Mouse (Mus musculus): ENCODE data around the gene Iffo1. TPM values are rescaled to one million over a fixed set of nuclear protein-coding genes. Genes with fewer than 3 reads are reported as not detected.

Gene Iffo1
- polyA plus RNA-seq, 1 experiment from 2014 or later = 11.9 TPM

DNA sequence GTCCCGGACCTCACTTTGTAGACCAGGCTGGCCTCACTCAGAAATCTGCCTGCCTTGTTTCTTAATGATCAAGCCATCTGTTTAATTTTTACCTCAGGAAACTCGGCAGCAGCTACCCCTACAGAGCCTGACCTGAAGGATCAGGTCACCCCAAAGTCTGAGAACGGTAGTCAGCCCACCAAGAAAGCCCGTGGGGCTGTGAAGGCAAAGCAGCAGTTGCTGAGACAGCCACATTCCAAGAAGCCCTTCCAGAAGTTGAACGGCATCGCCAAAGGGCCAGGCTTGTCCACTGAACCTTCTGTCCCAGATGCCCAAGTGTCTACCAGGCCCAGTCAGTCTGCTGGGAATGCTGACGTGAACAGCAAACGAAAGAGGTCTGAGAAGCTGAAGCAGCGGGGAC, 1.1 kb upstream of the Iffo1 start:
- WGBS = 86% methylated on average over 9 of the region's 9 CpGs
- Histone ChIP-seq H3K4me1 (peaks cover 40% of the 10 kb centered on the region), H3K4me3 (no peak overlapping the region), H3K27ac (no peak overlapping the region), H3K36me3 (ENCODE audit: poor library complexity, severe bottlenecking) (peaks cover 63% of the 10 kb centered on the region), H3K9me3 (replicated peaks) (no peaks in the 10 kb centered on the region), H3K4me2 (no peak overlapping the region), H3K27me3 (no peaks in the 10 kb centered on the region), H3K9ac (no peak overlapping the region)
- ATAC-seq = no peak

DNA sequence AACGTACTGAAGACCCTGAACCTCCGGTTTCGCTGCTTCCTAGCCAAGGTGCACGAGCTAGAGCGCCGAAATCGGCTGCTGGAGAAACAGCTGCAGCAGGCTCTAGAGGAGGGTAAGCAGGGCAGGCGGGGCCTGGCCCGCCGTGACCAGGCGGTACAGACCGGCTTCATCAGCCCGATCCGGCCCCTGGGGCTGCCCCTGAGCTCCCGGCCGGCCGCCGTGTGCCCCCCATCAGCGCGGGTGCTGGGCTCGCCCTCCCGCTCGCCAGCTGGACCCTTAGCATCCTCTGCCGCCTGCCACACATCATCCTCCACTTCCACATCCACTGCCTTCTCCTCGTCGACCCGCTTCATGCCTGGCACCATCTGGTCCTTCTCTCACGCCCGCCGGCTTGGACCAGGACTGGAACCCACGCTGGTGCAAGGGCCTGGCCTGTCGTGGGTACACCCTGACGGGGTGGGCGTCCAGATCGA, 474 bp downstream of the Iffo1 start:
- H3K27me3 ChIP-seq = no peaks in the 10 kb centered on the region
- H3K36me3 ChIP-seq (ENCODE audit: poor library complexity, severe bottlenecking) = peaks cover 54% of the 10 kb centered on the region
- peak overlapping the region; percentile 88 for H3K27ac ChIP-seq
- H3K9ac ChIP-seq = peak overlapping the region; percentile 97
- ATAC-seq = no peak; the same call in 1 of the 2 replicates
- no peaks in the 10 kb centered on the region for H3K9me3 ChIP-seq (replicated peaks)
- H3K4me1 ChIP-seq = peaks cover 46% of the 10 kb centered on the region
- peak overlapping the region; percentile 95 for H3K4me2 ChIP-seq
- under 1% methylated on average over 35 of the region's 35 CpGs for WGBS
- H3K4me3 ChIP-seq = peak overlapping the region; percentile 82

DNA sequence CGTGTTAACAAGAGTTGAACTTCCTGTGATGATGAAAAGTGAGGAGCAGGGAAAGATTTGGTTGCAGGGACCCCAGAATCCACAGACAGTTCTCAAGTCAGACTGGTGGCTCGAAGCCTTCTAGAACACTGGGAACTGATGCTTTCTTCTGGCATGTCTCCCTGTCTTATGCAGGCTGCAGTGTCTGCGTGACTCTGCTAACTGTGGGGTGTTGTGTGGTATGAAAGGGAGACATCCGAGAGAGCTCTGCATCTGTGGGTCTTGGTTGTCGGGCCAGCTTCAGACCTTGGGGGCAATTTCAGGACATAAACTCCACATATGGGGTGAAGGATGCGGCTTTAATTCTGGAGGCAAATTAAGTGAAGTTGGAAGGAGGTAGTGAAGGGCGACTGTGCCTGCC, 1.1 kb downstream of the Iffo1 start:
- 57% methylated on average over 7 of the region's 7 CpGs for WGBS
- peaks cover 46% of the 10 kb centered on the region for H3K4me1 ChIP-seq
- no peak for ATAC-seq

DNA sequence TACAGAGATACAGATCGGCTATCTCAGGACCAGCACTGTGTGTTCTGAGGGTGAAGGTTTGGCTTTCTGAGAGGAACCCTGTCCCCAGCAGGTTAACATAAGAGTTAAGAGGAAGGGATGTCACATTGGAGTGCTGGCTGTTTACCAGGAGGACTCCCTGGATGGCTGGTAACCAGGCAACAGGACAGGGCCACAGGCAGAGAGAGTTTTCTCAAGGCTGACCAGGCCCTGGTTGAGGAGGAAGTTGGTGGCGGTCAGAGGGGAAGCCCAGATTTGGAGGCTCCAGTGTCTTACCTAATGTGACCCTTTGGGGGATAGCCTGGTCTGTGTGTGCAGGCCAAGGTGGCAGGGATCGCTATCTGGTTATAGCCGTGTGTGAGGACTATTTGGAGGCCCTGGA, 1.8 kb downstream of the Iffo1 start:
- WGBS = 80% methylated on average over 4 of the region's 4 CpGs
- Histone ChIP-seq H3K4me3 (0 out of 2 replicates have a peak overlapping the region, but pooled peaks have one; percentile 82), H3K9ac (peak overlapping the region; percentile 47), H3K36me3 (ENCODE audit: poor library complexity, severe bottlenecking) (peaks cover 54% of the 10 kb centered on the region), H3K4me1 (peaks cover 46% of the 10 kb centered on the region), H3K27me3 (no peaks in the 10 kb centered on the region), H3K9me3 (replicated peaks) (no peaks in the 10 kb centered on the region), H3K27ac (no peak overlapping the region), H3K4me2 (peak overlapping the region; percentile 95)
- ATAC-seq = no peak

More for the DNA sequence above, 1.1 kb downstream of the Iffo1 start:
- Histone ChIP-seq H3K27ac (no peak overlapping the region), H3K4me3 (peak overlapping the region; percentile 82), H3K36me3 (ENCODE audit: poor library complexity, severe bottlenecking) (peaks cover 54% of the 10 kb centered on the region), H3K9ac (peak overlapping the region; percentile 97), H3K9me3 (replicated peaks) (no peaks in the 10 kb centered on the region), H3K4me2 (peak overlapping the region; percentile 95), H3K27me3 (no peaks in the 10 kb centered on the region)

DNA sequence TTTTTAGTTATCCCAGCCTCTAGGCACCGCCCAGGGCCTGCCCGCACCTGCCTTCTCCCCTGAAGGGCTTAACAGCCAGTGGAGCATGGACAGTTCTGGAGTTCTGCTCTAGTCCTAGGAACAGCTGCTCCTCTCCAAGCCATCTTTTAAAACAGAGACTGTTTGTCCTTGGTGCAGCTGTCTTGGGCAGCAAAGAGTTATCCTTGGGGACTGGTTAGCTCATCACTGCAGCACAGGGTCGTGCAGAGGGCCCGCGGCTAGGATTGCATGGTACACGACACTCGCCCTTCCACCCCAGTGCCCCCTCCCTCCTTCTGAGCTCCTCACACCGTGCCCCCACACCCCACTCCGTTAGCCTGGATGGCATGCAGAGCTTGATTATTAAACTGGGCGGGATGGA, 2.3 kb downstream of the Iffo1 start:
- Histone ChIP-seq H3K27me3 (no peaks in the 10 kb centered on the region), H3K9ac (peak overlapping the region; percentile 47), H3K4me3 (no peak overlapping the region; the same call in 1 of the 2 replicates), H3K9me3 (replicated peaks) (no peaks in the 10 kb centered on the region), H3K4me1 (peaks cover 46% of the 10 kb centered on the region), H3K36me3 (ENCODE audit: poor library complexity, severe bottlenecking) (peaks cover 53% of the 10 kb centered on the region), H3K4me2 (peak overlapping the region; percentile 95; the same call in 1 of the 2 replicates), H3K27ac (no peak overlapping the region)
- WGBS = 80% methylated on average over 10 of the region's 10 CpGs
- ATAC-seq = no peak

DNA sequence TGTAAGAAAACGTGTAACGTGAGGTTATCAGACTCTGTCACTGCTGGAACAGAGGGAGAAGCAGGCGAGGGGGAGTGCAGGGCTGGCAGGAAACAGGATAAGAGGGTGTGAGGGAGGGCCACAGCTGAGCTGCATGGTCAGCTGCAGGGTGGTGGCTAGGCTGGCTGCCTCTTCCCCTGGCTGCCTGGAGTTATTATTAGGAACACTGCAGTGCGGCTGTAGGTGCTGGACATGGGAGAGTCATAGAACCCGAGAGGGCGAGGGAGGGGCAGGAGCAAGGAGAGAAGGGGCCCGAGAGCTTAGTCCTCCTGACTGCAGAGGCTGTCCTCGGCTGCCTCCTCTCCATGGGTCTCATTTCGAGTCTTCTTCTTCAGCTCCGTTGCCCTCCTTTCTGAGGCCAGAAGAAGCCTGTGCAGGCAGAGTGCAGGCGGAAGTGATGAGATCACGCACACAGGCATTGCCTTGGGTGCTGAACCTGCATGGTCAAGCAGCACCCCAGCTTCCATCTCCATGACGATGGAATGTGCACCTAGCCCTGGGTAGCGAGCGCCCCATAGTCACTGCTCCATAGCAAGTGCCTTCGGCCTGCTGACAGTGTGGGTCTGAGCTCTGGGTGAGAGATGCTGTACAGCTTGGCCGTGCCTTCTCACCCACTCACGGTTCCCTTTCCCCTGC, 3.3 kb downstream of the Iffo1 start:
- Histone ChIP-seq H3K4me1 (peaks cover 46% of the 10 kb centered on the region), H3K4me3 (peak overlapping the region; percentile 6; the same call in 1 of the 2 replicates), H3K9ac (peak overlapping the region; percentile 30; the same call in 1 of the 2 replicates), H3K27ac (no peak overlapping the region), H3K27me3 (no peaks in the 10 kb centered on the region), H3K9me3 (replicated peaks) (no peaks in the 10 kb centered on the region), H3K36me3 (ENCODE audit: poor library complexity, severe bottlenecking) (peaks cover 54% of the 10 kb centered on the region), H3K4me2 (0 out of 2 replicates have a peak overlapping the region, but pooled peaks have one; percentile 1)
- 78% methylated on average over 18 of the region's 18 CpGs for WGBS
- ATAC-seq = no peak

- H3K9ac ChIP-seq = no peak overlapping the region
- H3K36me3 ChIP-seq (ENCODE audit: poor library complexity, severe bottlenecking) = peaks cover 56% of the 10 kb centered on the region
- peaks cover 46% of the 10 kb centered on the region for H3K4me1 ChIP-seq
- H3K27me3 ChIP-seq = no peaks in the 10 kb centered on the region
- no peak for ATAC-seq
- WGBS = 88% methylated on average over 16 of the region's 16 CpGs
- H3K9me3 ChIP-seq (replicated peaks) = no peaks in the 10 kb centered on the region
- H3K4me3 ChIP-seq = no peak overlapping the region
- H3K4me2 ChIP-seq = 0 out of 2 replicates have a peak overlapping the region, but pooled peaks have one; percentile 1
- no peak overlapping the region for H3K27ac ChIP-seq
Measured at GRCm38 (mm10) chr6:125148926-125149568, 4.0 kb downstream of the Iffo1 start.

GRCm38 (mm10) chr6:125149569-125149950, 4.5 kb downstream of the Iffo1 start:
- Histone ChIP-seq H3K9me3 (replicated peaks) (no peaks in the 10 kb centered on the region), H3K36me3 (ENCODE audit: poor library complexity, severe bottlenecking) (peaks cover 53% of the 10 kb centered on the region), H3K4me3 (no peak overlapping the region), H3K4me1 (peaks cover 43% of the 10 kb centered on the region), H3K27me3 (no peaks in the 10 kb centered on the region), H3K9ac (no peak overlapping the region), H3K27ac (no peak overlapping the region), H3K4me2 (no peak overlapping the region)
- 73% methylated on average over 7 of the region's 7 CpGs for WGBS
- ATAC-seq = no peak

DNA sequence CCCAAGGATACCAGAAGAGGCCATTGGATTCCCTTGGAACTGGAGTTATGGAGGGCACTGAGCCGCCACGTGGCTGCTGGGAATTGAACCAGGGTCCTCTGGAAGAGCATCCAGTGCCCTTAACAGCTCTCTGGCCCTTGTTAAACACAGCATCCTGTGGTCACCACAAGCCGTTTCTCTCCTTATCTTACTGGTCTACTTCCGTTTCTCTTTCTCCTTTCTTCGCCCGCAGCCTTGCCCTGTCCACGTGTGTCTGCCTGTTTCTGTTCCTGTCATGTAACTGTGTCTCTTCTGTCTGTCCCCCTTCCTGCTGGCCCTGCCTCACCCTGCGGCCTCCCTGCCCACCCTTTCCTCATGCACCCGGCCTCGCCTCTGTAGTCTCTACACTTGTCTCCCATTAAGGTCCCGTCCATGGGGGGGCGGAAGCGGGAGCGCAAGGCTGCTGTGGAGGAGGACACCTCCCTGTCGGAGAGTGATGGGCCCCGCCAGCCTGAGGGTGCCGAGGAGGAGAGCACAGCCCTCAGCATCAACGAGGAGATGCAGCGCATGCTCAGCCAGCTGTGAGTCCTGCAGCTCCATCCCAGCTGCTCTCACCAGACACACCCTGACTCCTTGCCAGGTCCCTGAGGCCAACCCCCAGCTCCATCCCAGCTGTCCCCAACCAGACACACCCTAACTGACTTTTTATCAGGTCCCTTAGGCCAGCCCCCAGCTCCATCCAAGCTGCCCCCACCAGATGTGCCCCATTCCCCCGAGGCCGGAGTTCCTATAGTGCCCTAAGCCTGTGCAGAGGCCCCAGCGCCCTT, 7.4 kb downstream of the Iffo1 start:
- Histone ChIP-seq H3K36me3 (ENCODE audit: poor library complexity, severe bottlenecking) (peaks cover 58% of the 10 kb centered on the region), H3K9me3 (replicated peaks) (no peaks in the 10 kb centered on the region), H3K9ac (no peak overlapping the region), H3K4me1 (peaks cover 25% of the 10 kb centered on the region), H3K4me3 (no peak overlapping the region), H3K27me3 (no peaks in the 10 kb centered on the region), H3K4me2 (no peak overlapping the region), H3K27ac (no peak overlapping the region)
- ATAC-seq = no peak
- 87% methylated on average over 21 of the region's 22 CpGs for WGBS

DNA sequence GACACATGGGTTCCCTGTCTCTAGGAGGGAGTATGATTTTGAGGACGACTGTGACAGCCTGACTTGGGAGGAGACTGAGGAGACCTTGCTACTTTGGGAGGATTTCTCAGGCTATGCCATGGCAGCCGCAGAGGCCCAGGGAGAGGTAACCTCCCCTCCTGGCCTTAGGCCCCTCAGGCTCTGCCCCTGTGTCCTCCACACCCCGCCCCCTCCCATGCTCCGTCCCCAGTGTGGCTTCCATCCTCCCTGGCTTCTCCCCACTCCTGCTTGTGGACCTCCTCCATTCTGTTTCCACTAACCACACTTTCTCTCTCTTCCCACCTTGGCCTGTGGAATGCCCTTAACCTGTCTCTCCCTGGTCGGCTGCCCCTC, 8.0 kb downstream of the Iffo1 start:
- WGBS = 86% methylated on average over 5 of the region's 5 CpGs
- no peaks in the 10 kb centered on the region for H3K9me3 ChIP-seq (replicated peaks)
- no peak overlapping the region for H3K27ac ChIP-seq
- ATAC-seq = no peak
- H3K36me3 ChIP-seq (ENCODE audit: poor library complexity, severe bottlenecking) = peaks cover 63% of the 10 kb centered on the region
- no peak overlapping the region; the same call in 1 of the 2 replicates for H3K9ac ChIP-seq
- H3K4me2 ChIP-seq = no peak overlapping the region
- H3K27me3 ChIP-seq = no peaks in the 10 kb centered on the region
- peaks cover 20% of the 10 kb centered on the region for H3K4me1 ChIP-seq
- H3K4me3 ChIP-seq = no peak overlapping the region

DNA sequence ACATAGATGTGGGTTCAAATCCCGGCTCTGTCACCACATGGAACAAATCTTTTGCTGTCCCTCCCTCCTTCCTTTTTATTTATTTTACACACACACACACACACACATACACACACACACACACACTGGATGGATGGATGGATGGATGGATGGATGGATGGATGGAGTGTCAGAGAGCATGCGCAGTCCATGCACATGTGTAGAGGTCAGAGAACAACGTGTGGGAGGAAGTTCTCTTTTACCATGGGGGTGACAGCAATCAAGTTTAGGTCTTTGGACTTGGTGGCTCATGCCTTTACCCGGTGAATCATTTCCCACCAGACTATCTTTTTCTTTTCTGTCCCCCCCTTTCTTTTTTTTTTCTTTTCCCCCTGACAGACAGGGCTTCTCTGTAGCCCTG, 8.6 kb downstream of the Iffo1 start:
- Histone ChIP-seq H3K27me3 (no peaks in the 10 kb centered on the region), H3K9ac (no peak overlapping the region), H3K9me3 (replicated peaks) (no peaks in the 10 kb centered on the region), H3K36me3 (ENCODE audit: poor library complexity, severe bottlenecking) (peaks cover 60% of the 10 kb centered on the region), H3K4me3 (no peak overlapping the region), H3K27ac (no peak overlapping the region), H3K4me1 (peaks cover 14% of the 10 kb centered on the region), H3K4me2 (no peak overlapping the region)
- no peak for ATAC-seq
- 88% methylated on average over 4 of the region's 4 CpGs for WGBS

DNA sequence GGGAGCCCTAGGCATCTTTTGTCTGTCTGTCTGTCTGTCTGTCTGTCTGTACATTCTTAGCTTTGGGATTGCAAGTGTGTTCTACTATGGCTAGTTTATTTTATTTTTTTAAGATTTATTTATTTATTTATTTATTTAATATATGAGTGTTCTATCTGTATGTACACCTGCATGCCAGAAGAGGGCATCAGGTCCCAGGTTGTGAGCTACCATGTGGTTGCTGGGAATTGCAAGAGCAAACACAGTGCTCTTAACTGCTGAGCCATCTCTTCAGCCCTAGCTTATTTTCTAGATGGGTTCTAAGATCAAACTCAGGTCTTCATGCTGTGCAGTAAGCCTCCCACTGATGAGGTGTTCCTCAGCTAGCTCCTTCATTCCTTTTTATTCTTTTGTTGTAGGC, 9.5 kb downstream of the Iffo1 start:
- no peaks in the 10 kb centered on the region for H3K9me3 ChIP-seq (replicated peaks)
- peaks cover 5% of the 10 kb centered on the region for H3K4me1 ChIP-seq
- ATAC-seq = no peak
- no peaks in the 10 kb centered on the region for H3K27me3 ChIP-seq
- H3K4me3 ChIP-seq = no peak overlapping the region
- no peak overlapping the region for H3K9ac ChIP-seq
- H3K27ac ChIP-seq = no peak overlapping the region
- H3K4me2 ChIP-seq = no peak overlapping the region
- peaks cover 63% of the 10 kb centered on the region for H3K36me3 ChIP-seq (ENCODE audit: poor library complexity, severe bottlenecking)

Measured in forebrain, embryonic 13.5 days (tissue).